In genomic region chr16:96159794-96160346, GRCm38 (mm10) we compare ENCODE assay signal across 8 mouse cellular contexts. TPM values are rescaled to one million over a fixed set of nuclear protein-coding genes. Genes with fewer than 3 reads are reported as not detected.
A peak's percentile ranks its signal among the peaks of the same experiment; 100 is the strongest.
DNase-seq lines count a peak whose midpoint lies in the region; ATAC-seq and TF ChIP-seq lines count a peak whose summit lies in the region.

No protein-coding gene starts in this region.

- peak; percentile 7 for DNase-seq in embryo, embryonic 11 days
- no peak for DNase-seq in embryo, embryonic 10.5 days (ENCODE audit: low spot score)
- DNase-seq in ovary, postnatal 10 days (ENCODE audit: low spot score), result peak; percentile 8
- DNase-seq in ovary, postnatal 14 days (ENCODE audit: low spot score), result no peak
- no peak for DNase-seq in natural killer cell, adult 2 months (ENCODE audit: low spot score in 2 of 2)
- DNase-seq in frontal cortex, adult 2 months (ENCODE audit: extremely low spot score in 1 of 2, low spot score in 1 of 2), result no peak

- no peak for TF ChIP-seq POLR2A in small intestine, adult 2 months (IDR thresholded peaks at IDR 0.05; ENCODE audit: low read depth, low read length)

- H3K9me3 ChIP-seq in intestine, embryonic 16.5 days (ENCODE audit: control insufficient read depth, low read length), result no peaks in the 10 kb centered on the region

- 81% methylated on average over 20 of the region's 20 CpGs for WGBS in intestine, embryonic 16.5 days
- 90% methylated on average over 20 of the region's 20 CpGs for WGBS in small intestine, adult 2 months

- H3K4me2 ChIP-seq in intestine, embryonic 16.5 days (ENCODE audit: low read depth, low read length), result peak overlapping the region; percentile 100

- TF ChIP-seq CTCF in small intestine, adult 2 months (IDR thresholded peaks at IDR 0.05; ENCODE audit: extremely low read depth, insufficient read length, insufficient replicate concordance, low read depth, low read length), result no peak

- H3K4me3 ChIP-seq in intestine, embryonic 16.5 days (ENCODE audit: low read length), result peak overlapping the region; percentile 74
- peak overlapping the region; percentile 60; the same call in 1 of the 2 replicates for H3K4me3 ChIP-seq in small intestine, adult 2 months (ENCODE audit: low read depth, low read length)

- no peaks in the 10 kb centered on the region for H3K36me3 ChIP-seq in intestine, embryonic 16.5 days (ENCODE audit: control insufficient read depth, insufficient read depth, low read length)
- H3K36me3 ChIP-seq in small intestine, adult 2 months (ENCODE audit: control insufficient read depth, insufficient read depth, low read length), result no peaks in the 10 kb centered on the region

- no peak overlapping the region; the same call in 1 of the 2 replicates for H3K27ac ChIP-seq in intestine, embryonic 16.5 days (ENCODE audit: low read length)
- no peak overlapping the region for H3K27ac ChIP-seq in small intestine, adult 2 months (ENCODE audit: insufficient read depth, low read depth, low read length)

- no peaks in the 10 kb centered on the region for H3K27me3 ChIP-seq in intestine, embryonic 16.5 days (replicated peaks; ENCODE audit: control insufficient read depth, insufficient read depth, low read length)
- H3K27me3 ChIP-seq in small intestine, adult 2 months (ENCODE audit: control insufficient read depth, insufficient read depth, low read length), result no peaks in the 10 kb centered on the region

- peak overlapping the region; percentile 94 for H3K9ac ChIP-seq in intestine, embryonic 16.5 days (ENCODE audit: low read depth, low read length)

- peak; percentile 21; the same call in 1 of the 2 replicates for ATAC-seq in intestine, embryonic 16.5 days

- peaks cover 5% of the 10 kb centered on the region; the same call in 1 of the 2 replicates for H3K4me1 ChIP-seq in intestine, embryonic 16.5 days (ENCODE audit: control insufficient read depth, insufficient read depth, low read length)
- peaks cover 4% of the 10 kb centered on the region; the same call in 1 of the 2 replicates for H3K4me1 ChIP-seq in small intestine, adult 2 months (ENCODE audit: control insufficient read depth, insufficient read depth, insufficient read length, low read length)

RNA-seq across cellular contexts. Expression of gene Wrb, which starts 14.7 kb away (rescaled TPM):
- polyA plus RNA-seq in intestine, embryonic 16.5 days (2015; fragmentation: Nextera tagmentation; extraction: Ambion mirVana), result 46.9 and 53.2 TPM in 2 replicates
- 11.9 and 15.5 TPM in 2 replicates for polyA plus RNA-seq in small intestine, adult 2 months (2012; rRNA removed)
- polyA plus RNA-seq in frontal cortex, adult 2 months (2012; rRNA removed), result 110 and 115 TPM in 2 replicates

RNA-seq across cellular contexts. Expression of gene Lca5l, which starts 32.2 kb away (rescaled TPM):
- polyA plus RNA-seq in intestine, embryonic 16.5 days (2015; fragmentation: Nextera tagmentation; extraction: Ambion mirVana), result 0.43 and 0.50 TPM in 2 replicates
- polyA plus RNA-seq in small intestine, adult 2 months (2012; rRNA removed), result 0.06 and 0.11 TPM in 2 replicates
- 3.8 and 4.1 TPM in 2 replicates for polyA plus RNA-seq in frontal cortex, adult 2 months (2012; rRNA removed)

RNA-seq across cellular contexts. Expression of gene Hmgn1, which starts 32.3 kb away (rescaled TPM):
- 404 and 487 TPM in 2 replicates for polyA plus RNA-seq in intestine, embryonic 16.5 days (2015; fragmentation: Nextera tagmentation; extraction: Ambion mirVana)
- 1.7 and 4.4 TPM in 2 replicates for polyA plus RNA-seq in small intestine, adult 2 months (2012; rRNA removed)
- 104 TPM in 2 replicates for polyA plus RNA-seq in frontal cortex, adult 2 months (2012; rRNA removed)

RNA-seq across cellular contexts. Expression of gene Sh3bgr, which starts 40.4 kb away (rescaled TPM):
- 31.6 and 33.1 TPM in 2 replicates for polyA plus RNA-seq in intestine, embryonic 16.5 days (2015; fragmentation: Nextera tagmentation; extraction: Ambion mirVana)
- 3.8 and 4.5 TPM in 2 replicates for polyA plus RNA-seq in small intestine, adult 2 months (2012; rRNA removed)
- polyA plus RNA-seq in frontal cortex, adult 2 months (2012; rRNA removed), result 8.8 and 12.6 TPM in 2 replicates

Comparison
In these comparisons a context has a peak if more than half of its experiments do, and no peak if none do; other contexts are left out.
1. DNase-seq: peak in embryo, embryonic 11 days (single experiment) and ovary, postnatal 10 days (single experiment); none in embryo, embryonic 10.5 days (single experiment), ovary, postnatal 14 days (single experiment), natural killer cell, adult 2 months (0 of 2) and frontal cortex, adult 2 months (0 of 2).
2. RNA of gene Hmgn1, which starts 32.3 kb away (polyA plus RNA-seq): 404 to 487 TPM in intestine, embryonic 16.5 days and 104 TPM in frontal cortex, adult 2 months; 1.7 to 4.4 TPM in small intestine, adult 2 months; every median in the first group is over 10 times any median in the second.